Mouse (Mus musculus) CD4-positive, CD25-positive, alpha-beta regulatory T cell, adult 2 months (primary cell): ENCODE measurements around the gene Sfpq.

Experiments used
- DNase-seq: peaks from one replicate; pipeline ENCODE4 v3.0.0-alpha.2; 2012; ENCODE audit warnings: low read depth, low spot score

Sfpq gene

GRCm38 (mm10) chr4:127027228-127028190 is 6.4 kb downstream of the Sfpq start:
- peak; percentile 61 for DNase-seq

GRCm38 (mm10) chr4:127037158-127037557 is 16.0 kb downstream of the Sfpq start:
- no peak for DNase-seq

- no peak for DNase-seq
Measured at GRCm38 (mm10) chr4:127037908-127038827, 17.0 kb downstream of the Sfpq start.

- DNase-seq: no peak
Measured at GRCm38 (mm10) chr4:127038828-127039349, 17.8 kb downstream of the Sfpq start.

DNA sequence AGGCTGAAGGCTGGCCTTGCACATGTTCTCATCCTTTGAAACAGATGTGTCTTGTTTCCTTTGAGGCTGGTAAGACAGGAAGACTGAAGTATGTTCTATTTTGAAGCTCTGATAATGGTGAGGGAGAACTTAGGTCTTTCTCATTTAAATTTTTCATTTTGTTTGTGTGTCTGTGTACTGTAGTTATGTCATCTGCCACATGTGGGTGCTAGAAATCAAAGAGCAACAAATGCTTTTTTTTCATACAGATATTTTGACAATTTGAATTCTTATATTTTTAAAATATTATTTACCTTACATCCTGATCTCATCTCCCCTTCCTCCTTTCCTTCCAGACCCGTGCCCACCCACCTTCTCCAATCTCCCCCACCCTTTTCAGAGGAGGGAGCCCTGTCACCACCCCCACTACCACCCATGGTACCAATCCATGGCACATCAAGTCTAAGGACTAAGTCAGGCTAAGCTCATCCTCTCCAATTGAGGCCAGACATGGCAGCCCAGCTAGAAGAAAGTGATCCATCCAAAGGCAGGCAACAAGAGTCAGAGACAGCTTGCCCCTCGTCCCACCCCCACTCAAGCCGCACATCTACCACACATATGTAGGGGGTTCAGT is 18.9 kb downstream of the Sfpq start:
- no peak for DNase-seq

DNA sequence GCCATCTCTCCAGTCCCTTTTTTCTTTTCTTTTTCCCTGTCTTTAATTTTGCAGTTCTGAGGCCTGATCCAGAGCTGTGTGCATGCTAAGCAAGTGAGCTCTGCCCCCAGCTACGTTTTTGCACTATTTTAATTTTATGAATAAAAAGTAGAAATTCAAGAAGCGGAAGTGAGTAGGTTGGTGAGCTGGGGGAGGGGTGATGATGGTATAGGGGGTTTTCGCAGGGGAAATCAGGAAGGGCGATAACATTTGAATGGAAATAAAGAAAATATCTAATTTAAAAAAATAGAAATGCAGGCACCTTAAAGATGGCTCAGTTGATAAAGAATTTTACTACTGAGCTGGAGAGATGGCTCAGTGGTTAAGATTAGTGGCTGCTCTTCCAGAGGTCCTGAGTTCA is 22.4 kb downstream of the Sfpq start:
- peak; percentile 52 for DNase-seq

DNA sequence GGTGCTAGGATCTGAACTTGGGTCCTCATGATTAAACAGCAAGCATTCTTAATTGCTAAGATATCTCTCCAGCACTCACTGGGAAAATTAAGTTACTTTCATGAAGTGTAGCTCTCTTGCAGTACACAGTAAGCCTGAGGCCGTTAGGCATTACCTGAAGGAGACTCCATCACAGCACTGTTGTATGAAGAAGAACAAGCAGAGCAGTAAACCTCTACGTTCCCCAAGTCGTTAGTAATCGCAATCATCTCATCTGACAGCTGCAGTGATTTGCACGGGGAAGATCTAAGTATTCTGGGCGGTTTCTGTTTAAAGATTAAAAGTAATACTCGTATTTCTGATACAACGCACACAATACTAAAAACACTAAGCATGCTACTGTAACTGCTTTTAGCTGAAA is 30.0 kb downstream of the Sfpq start:
- no peak for DNase-seq

GRCm38 (mm10) chr4:127053071-127053470 is 31.9 kb downstream of the Sfpq start:
- DNase-seq: no peak

DNA sequence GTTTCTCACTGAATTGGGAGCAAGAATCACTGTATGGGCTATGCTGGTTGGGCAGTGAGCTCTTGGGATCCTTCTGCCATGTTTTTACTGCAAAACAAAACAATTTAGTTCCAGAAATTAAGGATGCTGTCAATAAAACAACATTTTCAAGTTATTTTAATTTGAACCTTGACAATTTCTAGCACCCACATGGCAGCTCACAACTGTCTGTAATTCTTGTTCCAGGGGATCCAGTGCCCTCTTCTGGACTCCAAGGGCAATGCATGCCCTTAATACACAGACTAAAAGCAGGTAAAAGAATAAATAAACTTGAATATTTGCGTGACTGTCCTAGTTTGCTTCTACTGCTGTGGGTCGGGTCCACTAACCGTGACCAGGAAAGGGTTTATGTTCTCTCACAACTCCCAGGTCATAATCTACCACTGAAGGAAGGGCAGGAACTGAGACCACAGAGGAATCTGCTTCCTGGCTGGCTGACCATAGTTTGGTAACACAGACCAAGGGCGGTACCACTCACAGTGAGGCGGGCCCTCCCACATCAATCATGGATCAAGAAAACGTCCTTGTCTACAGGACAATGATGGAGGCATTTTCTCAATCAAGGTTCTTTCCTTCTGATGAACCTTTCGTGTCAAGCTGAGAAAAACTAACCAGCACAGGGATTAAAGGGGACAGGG is 33.5 kb downstream of the Sfpq start:
- no peak for DNase-seq

- DNase-seq: peak; percentile 96
Measured at GRCm38 (mm10) chr4:127060585-127061290, 39.6 kb downstream of the Sfpq start, which contains the start of gene Zmym1. Zmym1 (minus strand) TSS chr4:127061152.

- no peak for DNase-seq
Measured at GRCm38 (mm10) chr4:127064051-127064450, 42.9 kb downstream of the Sfpq start.

- peak; percentile 31 for DNase-seq
Measured at GRCm38 (mm10) chr4:127074915-127075314, 53.8 kb downstream of the Sfpq start.

GRCm38 (mm10) chr4:127076875-127077548 is 55.9 kb downstream of the Sfpq start, which contains the start of gene Zmym6:
Zmym6 (plus strand) TSS chr4:127077383.
- peak; percentile 96 for DNase-seq

GRCm38 (mm10) chr4:127080806-127081205 is 59.7 kb downstream of the Sfpq start:
- no peak for DNase-seq

DNA sequence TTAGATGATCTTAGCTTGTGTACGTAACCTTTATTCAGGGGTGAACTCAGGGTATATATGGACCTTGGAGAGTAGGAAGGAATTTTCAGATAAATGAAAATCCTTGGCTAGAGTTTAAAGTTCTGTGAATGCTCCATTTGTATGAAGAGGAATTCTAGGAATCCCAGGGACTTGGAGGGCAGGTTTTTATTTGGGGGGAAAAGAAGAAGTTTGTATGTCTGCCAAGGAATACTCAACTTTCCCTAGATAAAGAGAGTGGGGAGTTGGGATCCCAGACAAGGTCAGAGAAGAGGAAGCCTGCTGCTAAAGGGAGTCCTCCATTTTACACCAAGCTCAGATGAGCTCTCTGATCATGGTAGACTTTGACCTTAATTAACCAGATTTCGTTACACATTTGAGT is 62.0 kb downstream of the Sfpq start:
- no peak for DNase-seq

DNA sequence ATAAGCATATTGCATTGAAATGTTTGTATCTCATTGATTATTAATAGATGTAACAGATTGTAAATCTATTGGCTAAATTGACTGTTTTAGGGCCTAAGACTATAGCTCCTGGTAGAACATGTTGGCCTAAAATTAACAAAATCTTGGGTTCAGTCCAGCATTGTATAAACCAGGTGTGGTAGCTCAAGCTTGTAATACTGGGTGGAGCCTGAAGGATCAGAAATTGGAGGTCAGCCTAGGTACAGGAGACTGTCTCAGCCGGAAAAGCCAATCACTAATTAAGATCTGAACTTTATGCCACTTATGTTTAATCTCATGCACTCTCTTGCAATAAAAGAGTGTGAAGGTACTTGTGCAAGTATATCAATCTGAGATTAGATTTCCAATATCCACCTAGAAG is 64.6 kb downstream of the Sfpq start:
- no peak for DNase-seq
